Mouse (Mus musculus): ENCODE measurements around the gene Gtpbp3. TPM values are rescaled to one million over a fixed set of nuclear protein-coding genes. Genes with fewer than 3 reads are reported as not detected.

The Gtpbp3 gene
- polyA plus RNA-seq, 1 experiment from 2014 or later = 9.5 TPM

DNA sequence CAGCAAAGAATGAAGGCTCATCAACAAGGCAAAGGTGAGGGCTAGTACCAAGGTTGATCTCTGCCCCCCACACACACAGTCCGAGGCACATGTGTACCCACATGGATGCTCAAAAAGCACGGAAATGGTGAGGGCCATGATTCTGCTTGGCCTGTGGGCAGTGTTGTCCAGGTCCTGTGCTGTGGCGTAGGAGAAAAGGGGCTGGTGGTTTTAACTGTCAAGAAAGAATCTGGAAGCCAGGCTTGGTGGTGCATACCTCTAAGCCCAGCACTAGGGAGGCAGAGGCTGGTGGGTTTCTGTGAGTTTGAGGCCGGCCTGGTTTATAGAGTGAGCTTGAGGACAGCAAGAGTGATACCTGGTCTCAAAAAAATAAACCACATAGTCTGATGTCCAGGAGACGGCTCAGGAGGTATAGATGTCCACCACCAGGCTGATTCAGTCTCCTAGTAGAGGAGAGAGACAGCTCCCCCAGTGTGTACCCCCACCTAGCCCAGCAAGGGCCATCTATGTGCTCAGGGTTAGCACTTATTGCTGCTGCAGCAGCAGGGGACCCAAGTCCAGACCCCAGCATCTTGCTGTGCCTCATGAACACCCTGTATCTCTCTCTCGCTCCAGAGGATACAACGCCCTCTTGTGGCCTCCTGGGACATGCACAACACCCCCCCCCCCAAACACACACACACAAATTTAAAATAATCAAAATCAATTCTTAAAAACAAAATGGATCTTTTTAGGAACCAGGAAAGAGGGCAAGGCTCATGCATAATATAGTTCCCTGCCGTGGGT, 15.1 kb upstream of the Gtpbp3 start:
- no peaks in the 10 kb centered on the region for H3K27me3 ChIP-seq (replicated peaks; ENCODE audit: control insufficient read depth, insufficient read depth, low read length)
- ATAC-seq (replicated peaks; ENCODE audit: low FRiP score) = no peak
- DNase-seq (ENCODE audit: low spot score) = no peak
- no peak overlapping the region for H3K4me3 ChIP-seq (ENCODE audit: low read depth, low read length)
- no peak overlapping the region for H3K27ac ChIP-seq (ENCODE audit: low read depth, low read length)
- 84% methylated on average over 8 of the region's 8 CpGs for WGBS
- no peak overlapping the region for H3K4me2 ChIP-seq
- H3K4me1 ChIP-seq (replicated peaks; ENCODE audit: control insufficient read depth, insufficient read depth, low read length) = peaks cover 18% of the 10 kb centered on the region
- no peak overlapping the region for H3K9ac ChIP-seq (ENCODE audit: low read depth, low read length)
- H3K36me3 ChIP-seq (ENCODE audit: control insufficient read depth, insufficient read depth, low read length) = peaks cover 38% of the 10 kb centered on the region
- no peaks in the 10 kb centered on the region for H3K9me3 ChIP-seq (ENCODE audit: control insufficient read depth, low read length)

DNA sequence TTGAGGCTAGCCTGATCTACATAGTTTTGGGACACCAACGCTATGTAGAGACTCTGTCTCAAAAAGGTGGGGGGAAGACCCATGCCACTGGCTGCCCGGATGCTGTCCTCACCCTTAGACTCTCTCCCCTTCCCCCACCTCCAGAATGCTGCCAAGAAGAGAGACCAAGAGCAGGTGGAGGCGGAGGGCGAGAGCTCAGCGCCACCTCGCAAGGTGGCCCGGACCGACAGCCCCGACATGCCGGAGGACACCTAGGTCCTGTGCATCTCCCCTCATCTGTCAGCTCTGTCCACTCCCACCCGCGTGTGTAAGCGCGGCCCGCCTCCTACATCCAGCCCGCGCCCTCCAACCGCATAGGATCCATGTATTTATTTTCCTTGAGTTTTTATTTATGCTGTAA, 13.6 kb upstream of the Gtpbp3 start:
- H3K36me3 ChIP-seq (ENCODE audit: control insufficient read depth, insufficient read depth, low read length) = peaks cover 38% of the 10 kb centered on the region
- H3K9me3 ChIP-seq (ENCODE audit: control insufficient read depth, low read length) = no peaks in the 10 kb centered on the region
- 90% methylated on average over 18 of the region's 18 CpGs for WGBS
- peaks cover 18% of the 10 kb centered on the region for H3K4me1 ChIP-seq (replicated peaks; ENCODE audit: control insufficient read depth, insufficient read depth, low read length)
- no peak overlapping the region for H3K4me2 ChIP-seq
- H3K27ac ChIP-seq (ENCODE audit: low read depth, low read length) = no peak overlapping the region
- H3K27me3 ChIP-seq (replicated peaks; ENCODE audit: control insufficient read depth, insufficient read depth, low read length) = no peaks in the 10 kb centered on the region
- H3K9ac ChIP-seq (ENCODE audit: low read depth, low read length) = no peak overlapping the region
- DNase-seq (ENCODE audit: low spot score) = no peak
- H3K4me3 ChIP-seq (ENCODE audit: low read depth, low read length) = no peak overlapping the region
- no peak for ATAC-seq (replicated peaks; ENCODE audit: low FRiP score)

DNA sequence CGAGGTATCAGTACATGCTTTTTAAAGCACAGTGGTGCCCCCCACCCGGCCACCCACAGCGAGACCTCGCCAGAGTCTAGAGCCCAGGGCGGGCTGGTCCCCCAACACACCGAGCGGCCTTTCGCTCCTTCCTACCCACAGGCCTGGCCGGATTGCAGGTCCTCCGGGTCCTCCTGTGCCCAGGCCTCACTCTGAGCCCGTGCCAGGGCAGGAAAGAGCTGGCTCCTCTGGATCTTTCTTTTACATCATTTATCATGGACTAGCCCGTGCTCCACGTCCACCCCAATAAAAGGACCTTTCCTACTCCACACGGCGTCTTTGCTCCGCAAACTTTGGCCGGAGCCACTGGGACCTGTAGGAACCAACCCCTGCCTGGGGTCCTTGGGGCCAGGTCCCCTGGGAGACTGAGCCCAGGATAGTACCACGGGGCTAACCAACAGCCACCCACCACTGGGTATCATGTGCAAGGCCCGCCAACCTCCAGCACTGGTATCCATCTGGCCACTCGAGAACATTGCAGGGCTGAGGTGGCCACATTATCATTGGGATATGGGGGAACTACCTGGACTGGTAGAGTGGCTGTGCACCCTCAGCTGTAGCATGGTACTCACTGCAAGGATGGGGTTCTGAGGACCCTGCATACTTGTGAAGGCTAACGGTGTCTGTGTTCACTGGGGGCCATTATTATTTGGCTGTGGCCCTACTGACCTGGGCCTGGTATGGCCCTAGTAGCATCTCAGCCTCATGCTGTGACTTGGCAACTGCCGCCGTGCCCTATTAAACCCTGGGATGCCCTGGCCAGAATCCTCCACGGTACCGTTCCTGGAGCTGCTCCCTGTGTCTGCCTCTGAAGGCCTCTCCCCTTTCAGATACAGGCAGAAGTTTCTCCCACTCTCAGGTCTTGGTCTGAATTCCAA, 12.9 kb upstream of the Gtpbp3 start:
- H3K4me1 ChIP-seq (replicated peaks; ENCODE audit: control insufficient read depth, insufficient read depth, low read length) = peaks cover 14% of the 10 kb centered on the region
- H3K9me3 ChIP-seq (ENCODE audit: control insufficient read depth, low read length) = no peaks in the 10 kb centered on the region
- H3K9ac ChIP-seq (ENCODE audit: low read depth, low read length) = peak overlapping the region; percentile 75
- no peak overlapping the region for H3K4me3 ChIP-seq (ENCODE audit: low read depth, low read length)
- H3K27ac ChIP-seq (ENCODE audit: low read depth, low read length) = no peak overlapping the region
- H3K27me3 ChIP-seq (replicated peaks; ENCODE audit: control insufficient read depth, insufficient read depth, low read length) = no peaks in the 10 kb centered on the region
- ATAC-seq (replicated peaks; ENCODE audit: low FRiP score) (no peak), DNase-seq (ENCODE audit: low spot score) (no peak)
- 92% methylated on average over 25 of the region's 25 CpGs for WGBS
- H3K36me3 ChIP-seq (ENCODE audit: control insufficient read depth, insufficient read depth, low read length) = peaks cover 38% of the 10 kb centered on the region
- peak overlapping the region; percentile 93 for H3K4me2 ChIP-seq

DNA sequence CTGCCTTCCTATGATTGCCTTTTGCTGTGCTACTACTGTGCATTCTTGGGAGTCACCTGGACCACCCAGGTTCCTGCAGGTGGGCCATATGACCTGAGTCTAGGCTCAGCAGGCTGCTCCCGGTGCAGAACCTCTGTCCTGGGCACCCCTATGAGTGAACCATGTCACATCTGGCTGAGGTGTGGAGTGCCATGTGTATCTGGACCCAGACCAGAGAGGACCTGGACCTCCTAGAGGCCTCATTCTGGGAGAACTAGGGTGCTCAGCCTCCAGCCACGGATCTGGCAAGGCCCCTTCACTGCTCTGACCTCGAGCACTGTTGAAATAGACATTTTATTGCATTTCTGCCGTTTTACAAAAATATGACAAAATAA, 12.2 kb upstream of the Gtpbp3 start:
- H3K9ac ChIP-seq (ENCODE audit: low read depth, low read length) = peak overlapping the region; percentile 75
- WGBS = 31% methylated on average over 4 of the region's 4 CpGs
- peaks cover 34% of the 10 kb centered on the region for H3K36me3 ChIP-seq (ENCODE audit: control insufficient read depth, insufficient read depth, low read length)
- H3K9me3 ChIP-seq (ENCODE audit: control insufficient read depth, low read length) = no peaks in the 10 kb centered on the region
- peaks cover 4% of the 10 kb centered on the region for H3K27me3 ChIP-seq (replicated peaks; ENCODE audit: control insufficient read depth, insufficient read depth, low read length)
- peaks cover 14% of the 10 kb centered on the region for H3K4me1 ChIP-seq (replicated peaks; ENCODE audit: control insufficient read depth, insufficient read depth, low read length)
- ATAC-seq (replicated peaks; ENCODE audit: low FRiP score) (no peak), DNase-seq (ENCODE audit: low spot score) (no peak)
- H3K4me3 ChIP-seq (ENCODE audit: low read depth, low read length) = peak overlapping the region; percentile 70
- peak overlapping the region; percentile 73; the same call in 1 of the 2 replicates for H3K27ac ChIP-seq (ENCODE audit: low read depth, low read length)
- peak overlapping the region; percentile 93 for H3K4me2 ChIP-seq

DNA sequence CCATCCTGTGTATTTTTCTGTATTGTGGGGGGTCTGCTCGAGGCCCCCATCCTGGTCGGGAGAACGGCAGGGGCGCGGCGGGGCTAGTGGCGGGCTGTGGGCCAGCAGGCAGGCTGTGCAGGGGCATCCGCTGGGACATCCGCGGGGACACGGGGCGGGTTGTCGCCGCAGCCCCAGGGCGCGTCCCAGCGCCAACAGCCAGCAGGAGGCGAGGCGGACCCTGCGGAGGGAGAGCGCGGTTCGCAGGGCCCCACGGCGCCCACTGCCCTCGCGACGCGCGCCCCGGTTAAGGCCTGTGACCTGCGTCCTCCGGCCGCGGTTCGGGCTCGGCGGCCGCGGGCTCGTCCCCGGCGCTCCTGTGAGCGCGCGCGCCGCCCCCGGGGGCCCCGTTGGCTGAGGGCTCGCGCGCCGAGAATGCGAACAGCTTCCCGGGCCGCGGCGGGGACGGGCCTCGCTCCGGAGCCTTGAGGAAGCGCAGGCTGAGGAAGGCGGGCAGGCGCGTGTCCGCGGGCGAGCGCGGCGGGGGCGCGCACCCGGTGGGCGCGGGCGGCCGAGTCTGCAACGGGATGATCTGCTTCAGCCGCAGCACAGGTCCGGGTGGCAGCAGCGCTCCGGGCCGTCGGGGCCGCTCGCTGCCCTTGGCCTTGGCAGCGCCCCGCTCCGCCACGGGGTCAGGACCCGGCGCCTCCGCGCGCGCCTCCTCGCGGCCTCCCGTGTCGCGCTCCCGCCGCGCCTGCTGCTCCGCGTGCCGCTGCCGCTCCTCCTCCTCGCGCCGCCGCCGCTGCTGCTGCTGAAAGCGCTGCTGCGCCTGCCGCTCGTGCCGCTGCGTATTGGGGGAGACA, 11.6 kb upstream of the Gtpbp3 start:
- Histone ChIP-seq H3K27me3 (replicated peaks; ENCODE audit: control insufficient read depth, insufficient read depth, low read length) (peaks cover 10% of the 10 kb centered on the region), H3K4me2 (peak overlapping the region; percentile 93), H3K27ac (ENCODE audit: low read depth, low read length) (peak overlapping the region; percentile 73), H3K9me3 (ENCODE audit: control insufficient read depth, low read length) (no peaks in the 10 kb centered on the region), H3K9ac (ENCODE audit: low read depth, low read length) (peak overlapping the region; percentile 75), H3K4me3 (ENCODE audit: low read depth, low read length) (peak overlapping the region; percentile 70), H3K4me1 (replicated peaks; ENCODE audit: control insufficient read depth, insufficient read depth, low read length) (peaks cover 16% of the 10 kb centered on the region), H3K36me3 (ENCODE audit: control insufficient read depth, insufficient read depth, low read length) (peaks cover 29% of the 10 kb centered on the region)
- under 1% methylated on average over 101 of the region's 121 CpGs for WGBS
- DNase-seq (ENCODE audit: low spot score) (peak; percentile 85), ATAC-seq (replicated peaks; ENCODE audit: low FRiP score) (peak; percentile 81)

DNA sequence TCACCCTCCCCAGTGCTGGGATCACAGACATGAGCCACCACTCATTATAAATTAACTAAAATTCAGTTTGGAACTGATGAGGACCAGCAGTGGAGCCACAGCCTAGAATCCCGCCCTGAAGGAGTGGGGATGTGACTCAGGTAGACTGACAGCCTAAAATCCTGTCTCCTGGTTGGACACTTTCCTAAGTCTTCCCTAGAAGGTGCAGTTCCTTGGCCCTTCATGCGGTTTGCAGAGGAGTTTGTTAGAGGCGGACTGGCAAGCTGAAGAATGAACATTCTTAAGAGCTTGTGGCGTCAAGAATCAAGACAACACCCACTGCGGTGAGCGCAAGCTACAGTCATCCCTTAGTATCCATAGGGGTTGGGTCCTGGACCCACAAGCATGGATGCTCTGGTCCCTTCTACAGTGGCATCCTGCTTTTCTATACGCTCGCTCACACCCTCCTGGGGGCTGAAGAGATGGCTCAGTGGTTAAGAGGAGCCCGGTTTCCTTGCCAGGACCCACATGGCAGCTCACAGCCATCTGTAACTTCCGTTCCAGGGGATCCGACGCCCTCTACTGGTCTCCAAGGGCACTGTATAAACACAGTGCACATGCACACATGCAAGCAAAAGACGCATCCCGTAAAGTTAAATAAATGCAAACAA, 10.6 kb upstream of the Gtpbp3 start:
- Histone ChIP-seq H3K27ac (ENCODE audit: low read depth, low read length) (no peak overlapping the region), H3K36me3 (ENCODE audit: control insufficient read depth, insufficient read depth, low read length) (peaks cover 20% of the 10 kb centered on the region), H3K4me3 (ENCODE audit: low read depth, low read length) (peak overlapping the region; percentile 70), H3K4me1 (replicated peaks; ENCODE audit: control insufficient read depth, insufficient read depth, low read length) (peaks cover 16% of the 10 kb centered on the region), H3K4me2 (peak overlapping the region; percentile 93), H3K27me3 (replicated peaks; ENCODE audit: control insufficient read depth, insufficient read depth, low read length) (peaks cover 18% of the 10 kb centered on the region), H3K9me3 (ENCODE audit: control insufficient read depth, low read length) (no peaks in the 10 kb centered on the region), H3K9ac (ENCODE audit: low read depth, low read length) (peak overlapping the region; percentile 75)
- ATAC-seq (replicated peaks; ENCODE audit: low FRiP score) = no peak
- DNase-seq (ENCODE audit: low spot score) = no peak
- 35% methylated on average over 14 of the region's 14 CpGs for WGBS

DNA sequence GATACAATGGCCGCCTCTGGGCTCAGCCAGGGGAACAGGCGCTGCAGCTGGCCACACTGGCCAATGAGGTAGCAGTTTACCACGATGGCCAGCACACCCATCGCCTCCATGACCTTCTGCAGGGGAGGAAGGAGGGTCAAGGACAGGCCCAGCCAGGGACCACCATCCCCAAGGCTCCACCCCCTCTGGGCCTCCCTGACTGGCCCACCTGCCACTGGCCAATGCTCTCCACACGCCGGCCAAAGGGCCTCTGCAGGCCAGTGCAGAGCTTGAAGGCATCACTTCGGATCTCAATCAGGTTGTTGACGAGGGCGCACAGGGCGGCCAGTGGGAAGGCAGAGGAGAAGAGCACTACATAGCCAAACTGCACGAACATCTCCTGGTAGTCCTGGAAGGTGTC, 9.0 kb upstream of the Gtpbp3 start:
- 82% methylated on average over 11 of the region's 11 CpGs for WGBS
- Histone ChIP-seq H3K9me3 (ENCODE audit: control insufficient read depth, low read length) (no peaks in the 10 kb centered on the region), H3K4me3 (ENCODE audit: low read depth, low read length) (no peak overlapping the region), H3K36me3 (ENCODE audit: control insufficient read depth, insufficient read depth, low read length) (peaks cover 12% of the 10 kb centered on the region), H3K27me3 (replicated peaks; ENCODE audit: control insufficient read depth, insufficient read depth, low read length) (peaks cover 18% of the 10 kb centered on the region), H3K9ac (ENCODE audit: low read depth, low read length) (no peak overlapping the region), H3K4me1 (replicated peaks; ENCODE audit: control insufficient read depth, insufficient read depth, low read length) (peaks cover 16% of the 10 kb centered on the region), H3K4me2 (no peak overlapping the region), H3K27ac (ENCODE audit: low read depth, low read length) (no peak overlapping the region)
- DNase-seq (ENCODE audit: low spot score) (no peak), ATAC-seq (replicated peaks; ENCODE audit: low FRiP score) (no peak)

DNA sequence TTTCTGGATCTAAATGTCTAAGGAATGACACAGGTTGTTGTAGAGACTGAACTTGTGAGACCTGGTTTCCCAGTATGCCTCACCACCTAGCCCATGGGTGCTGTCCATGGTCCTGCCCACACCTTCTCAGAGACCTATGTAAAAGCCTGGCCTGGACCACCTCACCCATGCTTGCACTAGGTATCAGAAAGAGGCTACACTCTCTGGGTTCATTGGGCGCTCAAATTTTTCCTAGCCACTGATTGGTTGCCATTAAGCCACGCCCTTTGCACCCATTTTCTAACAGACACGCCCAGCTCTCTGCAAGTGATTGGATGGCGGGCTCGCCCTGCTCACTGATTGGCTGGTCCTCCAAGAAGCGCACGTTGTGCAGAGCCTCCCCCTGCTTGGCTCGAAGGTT, 4.0 kb upstream of the Gtpbp3 start:
- Histone ChIP-seq H3K9ac (ENCODE audit: low read depth, low read length) (no peak overlapping the region), H3K4me1 (replicated peaks; ENCODE audit: control insufficient read depth, insufficient read depth, low read length) (peaks cover 8% of the 10 kb centered on the region), H3K27ac (ENCODE audit: low read depth, low read length) (no peak overlapping the region), H3K4me2 (no peak overlapping the region), H3K27me3 (replicated peaks; ENCODE audit: control insufficient read depth, insufficient read depth, low read length) (peaks cover 18% of the 10 kb centered on the region), H3K4me3 (ENCODE audit: low read depth, low read length) (no peak overlapping the region), H3K9me3 (ENCODE audit: control insufficient read depth, low read length) (no peaks in the 10 kb centered on the region), H3K36me3 (ENCODE audit: control insufficient read depth, insufficient read depth, low read length) (no peaks in the 10 kb centered on the region)
- peak; percentile 67 for DNase-seq (ENCODE audit: low spot score)
- ATAC-seq (replicated peaks; ENCODE audit: low FRiP score) = peak; percentile 21; the same call in 1 of the 2 replicates
- 43% methylated on average over 8 of the region's 8 CpGs for WGBS
